Mouse (Mus musculus): ENCODE data around the gene Acsm3.
A peak's percentile ranks its signal among the peaks of the same experiment; 100 is the strongest.
"Not testable (repeated sequence)": the region's sequence is repeated elsewhere in the genome, so short reads cannot be mapped to it uniquely, and the experiment has no call there.

Gene Acsm3

DNA sequence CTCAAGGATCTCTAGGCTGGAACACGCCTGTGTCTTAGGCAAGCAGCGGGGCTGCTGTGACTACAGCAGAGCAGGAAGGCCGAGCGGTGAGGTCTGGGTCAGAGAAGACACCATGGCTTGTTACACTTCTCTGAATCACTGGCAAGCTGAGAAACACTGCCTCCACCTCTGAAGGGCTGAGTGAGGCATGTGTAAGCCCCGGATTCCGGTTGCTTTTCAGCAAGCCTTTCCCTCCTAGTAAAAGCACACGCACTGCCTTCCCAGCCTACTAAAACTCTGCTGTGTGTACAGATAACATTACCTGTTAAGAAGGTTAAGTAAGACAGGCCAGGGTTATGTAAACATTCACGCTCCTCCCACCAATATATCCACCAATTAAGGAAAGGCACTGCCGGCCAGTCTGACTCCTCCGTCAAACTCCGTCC, at the start of gene Acsm3:
Gene Acsm3, plus strand, starts transcription at position 397 of the 425 bp plus-strand sequence.
- DNase-seq (ENCODE audit: low spot score), result no peak

- DNase-seq (ENCODE audit: low spot score), result no peak
Measured at GRCm38 (mm10) chr7:119714111-119714510, 46.6 kb upstream of the Acsm3 start.

GRCm38 (mm10) chr7:119720253-119720946, 40.3 kb upstream of the Acsm3 start, which contains the start of gene Thumpd1:
Gene Thumpd1 (minus strand): TSS chr7:119720798.
- peak; percentile 93 for DNase-seq (ENCODE audit: low spot score)

GRCm38 (mm10) chr7:119720947-119721310, 39.8 kb upstream of the Acsm3 start:
- DNase-seq (ENCODE audit: low spot score), result no peak

DNA sequence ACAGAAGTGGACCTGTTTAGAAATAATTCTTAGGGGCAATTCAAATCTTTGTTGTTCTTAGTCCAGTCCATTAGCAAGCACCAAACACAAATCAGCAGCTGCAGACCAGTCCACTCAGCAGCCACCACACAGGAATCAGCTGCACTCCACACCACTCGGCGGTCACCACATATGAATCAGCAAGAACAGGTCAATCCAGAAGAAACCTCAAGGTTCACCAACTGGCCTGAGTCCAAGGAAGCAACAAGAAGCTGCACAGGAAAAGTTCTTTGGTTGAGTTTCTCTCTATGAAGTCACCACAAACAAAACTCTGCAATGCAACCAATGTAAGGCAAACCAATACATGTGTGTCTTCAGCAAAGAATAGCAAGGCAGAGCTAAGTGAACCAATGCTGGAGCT, 33.1 kb upstream of the Acsm3 start:
- no peak for DNase-seq (ENCODE audit: low spot score)

GRCm38 (mm10) chr7:119731262-119731661, 29.5 kb upstream of the Acsm3 start:
- DNase-seq (ENCODE audit: low spot score), result not testable (repeated sequence)

GRCm38 (mm10) chr7:119738877-119739276, 21.8 kb upstream of the Acsm3 start:
- DNase-seq (ENCODE audit: low spot score), result no peak

GRCm38 (mm10) chr7:119739798-119740468, 20.8 kb upstream of the Acsm3 start:
- DNase-seq (ENCODE audit: low spot score), result not testable (repeated sequence)

GRCm38 (mm10) chr7:119744321-119744720, 16.4 kb upstream of the Acsm3 start:
- no peak for DNase-seq (ENCODE audit: low spot score)

DNA sequence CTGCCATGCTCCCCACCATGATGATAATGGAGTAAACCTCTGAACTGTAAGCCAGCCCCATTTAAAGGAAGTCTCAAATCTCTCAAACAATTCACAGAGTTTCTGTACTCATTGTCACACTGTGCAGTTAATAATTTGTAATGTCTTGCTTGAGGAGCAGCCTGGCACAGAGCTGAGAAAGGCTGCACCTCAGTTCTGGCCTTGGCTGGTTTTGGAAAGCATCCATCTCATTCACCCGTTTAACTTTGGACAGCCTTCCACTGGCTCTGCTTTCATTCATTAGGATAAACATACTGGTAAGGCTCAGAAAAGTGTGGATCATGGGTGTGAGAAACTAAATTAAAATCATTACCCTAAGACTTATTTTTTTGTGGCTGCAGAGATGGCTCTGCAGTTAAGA, 14.9 kb upstream of the Acsm3 start:
- DNase-seq (ENCODE audit: low spot score), result no peak

DNA sequence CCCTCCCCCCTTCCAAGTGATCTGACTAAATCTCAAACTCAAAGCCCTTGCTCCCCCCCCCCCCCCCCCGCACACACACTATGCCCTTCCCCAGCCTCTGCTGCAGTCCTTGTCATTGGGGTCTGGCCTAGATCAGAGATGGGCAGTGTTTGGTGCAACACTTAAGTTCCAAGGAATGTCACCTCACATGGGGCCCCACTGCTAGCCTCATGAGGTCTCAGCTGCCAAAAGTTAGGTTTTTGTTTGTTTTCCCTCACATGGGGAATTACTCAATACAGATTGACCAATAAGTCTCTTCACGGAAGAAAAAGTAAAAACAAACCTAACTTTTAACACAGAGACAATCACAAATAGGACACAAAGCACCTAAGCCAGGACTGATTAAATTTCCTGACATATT, 12.0 kb upstream of the Acsm3 start:
- DNase-seq (ENCODE audit: low spot score), result no peak

GRCm38 (mm10) chr7:119749942-119750341, 10.8 kb upstream of the Acsm3 start:
- no peak for DNase-seq (ENCODE audit: low spot score)

DNA sequence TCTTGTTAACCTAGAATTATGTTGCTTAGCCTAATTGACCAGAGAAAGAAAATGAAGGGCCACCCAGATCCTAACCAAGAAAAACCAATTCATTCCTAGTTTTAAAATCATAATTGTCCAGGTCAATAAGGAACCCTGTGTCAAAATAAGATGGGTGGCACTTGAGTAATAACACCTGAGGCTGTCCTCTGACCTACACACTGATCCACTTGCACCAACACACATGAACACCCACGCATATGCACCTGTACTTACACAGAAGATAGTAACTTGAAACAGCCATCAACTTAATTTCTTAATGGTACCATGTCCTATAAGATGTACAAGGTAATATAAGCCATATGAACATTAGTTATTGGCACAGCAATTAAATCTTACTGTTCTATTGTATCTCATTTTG, 7.0 kb upstream of the Acsm3 start:
- DNase-seq (ENCODE audit: low spot score), result no peak

GRCm38 (mm10) chr7:119762166-119762697, 1.5 kb downstream of the Acsm3 start:
- no peak for DNase-seq (ENCODE audit: low spot score)

GRCm38 (mm10) chr7:119764377-119764776, 3.7 kb downstream of the Acsm3 start:
- DNase-seq (ENCODE audit: low spot score), result no peak

DNA sequence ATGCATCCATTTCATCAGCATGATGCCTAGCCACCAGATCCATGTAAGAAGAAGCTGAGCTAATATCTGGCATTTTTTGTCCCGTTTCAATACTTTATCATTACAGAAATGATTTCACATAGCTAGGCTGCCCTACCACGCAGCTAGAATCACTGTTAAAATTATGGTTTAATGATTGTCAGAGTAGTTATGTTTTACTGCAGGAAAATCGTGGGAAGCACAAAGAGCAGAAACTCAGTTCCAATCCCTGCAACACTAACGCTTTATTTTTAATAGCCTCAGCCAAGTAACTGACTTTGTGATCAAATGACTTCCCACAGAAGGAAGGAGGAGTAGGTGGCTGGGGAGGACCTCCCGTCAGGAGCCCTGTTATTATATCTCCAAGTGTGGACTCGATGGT, 6.3 kb downstream of the Acsm3 start:
- no peak for DNase-seq (ENCODE audit: low spot score)

DNA sequence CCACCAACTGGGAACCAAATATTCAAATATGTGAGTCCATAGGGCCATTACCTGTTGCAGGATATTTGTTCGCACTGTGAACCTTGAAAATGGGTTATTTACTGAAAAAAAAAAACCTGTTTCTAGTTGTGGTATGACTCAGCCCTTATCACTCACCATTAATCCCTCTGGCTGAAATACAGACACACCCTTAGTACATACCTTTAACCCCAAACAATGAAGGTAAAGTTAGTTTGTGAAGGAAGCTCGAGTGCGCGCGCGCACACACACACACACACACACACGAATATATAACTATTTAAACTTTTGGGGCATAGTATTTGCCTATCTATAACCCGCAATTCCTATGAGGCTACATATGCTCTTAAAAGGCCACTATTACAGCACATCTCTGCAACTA, 9.2 kb downstream of the Acsm3 start:
- DNase-seq (ENCODE audit: low spot score), result no peak

GRCm38 (mm10) chr7:119783453-119783852, 22.7 kb downstream of the Acsm3 start:
- DNase-seq (ENCODE audit: low spot score), result no peak

GRCm38 (mm10) chr7:119784908-119785307, 24.2 kb downstream of the Acsm3 start:
- no peak for DNase-seq (ENCODE audit: low spot score)

DNA sequence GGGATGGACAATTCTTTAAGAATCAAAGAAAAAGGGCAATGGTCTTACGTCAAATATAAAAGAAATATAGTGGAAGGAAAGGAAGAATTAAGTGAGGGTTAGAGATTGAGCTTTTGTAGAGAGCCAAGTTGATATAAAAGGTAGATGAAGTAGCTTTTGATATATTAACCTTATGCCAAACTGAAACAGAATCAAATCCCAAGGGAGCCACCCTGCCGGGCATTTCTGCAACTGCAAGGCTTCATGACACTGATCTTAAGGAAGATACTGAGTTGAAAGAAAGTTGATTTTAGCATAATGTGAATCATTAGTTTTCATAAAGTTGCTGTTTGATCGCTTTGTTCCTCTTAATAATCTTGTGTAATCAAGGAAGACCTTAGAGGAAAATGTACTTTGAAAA, 28.3 kb downstream of the Acsm3 start:
- DNase-seq (ENCODE audit: low spot score), result no peak

GRCm38 (mm10) chr7:119793586-119794250, 33.0 kb downstream of the Acsm3 start, which contains the start of the genes Rexo5 and Eri2:
Gene Rexo5 (plus strand): TSS chr7:119794006.
Gene Eri2 (minus strand): TSS chr7:119794058.
- peak; percentile 83 for DNase-seq (ENCODE audit: low spot score)

GRCm38 (mm10) chr7:119794251-119794638, 33.5 kb downstream of the Acsm3 start:
- DNase-seq (ENCODE audit: low spot score), result no peak

DNA sequence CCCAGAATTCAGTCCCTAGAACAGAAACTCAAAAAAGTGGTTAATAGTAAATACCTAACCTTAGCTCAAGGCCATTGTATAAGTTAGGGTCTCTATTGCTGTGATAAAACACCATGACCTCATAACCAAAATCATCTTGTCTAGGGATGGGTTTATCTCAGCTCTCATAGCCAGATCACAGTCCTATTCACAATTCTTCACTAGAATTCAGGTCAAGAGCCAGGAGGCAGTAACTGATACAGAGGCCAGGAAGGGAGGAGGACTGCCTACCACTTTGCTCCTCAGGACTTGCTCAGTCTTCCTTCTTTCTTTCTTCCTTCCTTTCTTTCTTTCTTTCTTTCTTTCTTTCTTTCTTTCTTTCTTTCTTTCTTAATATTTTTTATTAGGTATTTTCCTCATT, 34.6 kb downstream of the Acsm3 start:
- DNase-seq (ENCODE audit: low spot score), result no peak
